Mouse (Mus musculus) retina, embryonic 14.5 days (tissue): ENCODE data around the gene Dnaaf5.
A peak's percentile ranks its signal among the peaks of the same experiment; 100 is the strongest.

Experiments
- DNase-seq: peaks from one replicate; pipeline ENCODE4 v3.0.0-alpha.2; 2015; ENCODE audit warnings: low spot score

The Dnaaf5 gene

DNA sequence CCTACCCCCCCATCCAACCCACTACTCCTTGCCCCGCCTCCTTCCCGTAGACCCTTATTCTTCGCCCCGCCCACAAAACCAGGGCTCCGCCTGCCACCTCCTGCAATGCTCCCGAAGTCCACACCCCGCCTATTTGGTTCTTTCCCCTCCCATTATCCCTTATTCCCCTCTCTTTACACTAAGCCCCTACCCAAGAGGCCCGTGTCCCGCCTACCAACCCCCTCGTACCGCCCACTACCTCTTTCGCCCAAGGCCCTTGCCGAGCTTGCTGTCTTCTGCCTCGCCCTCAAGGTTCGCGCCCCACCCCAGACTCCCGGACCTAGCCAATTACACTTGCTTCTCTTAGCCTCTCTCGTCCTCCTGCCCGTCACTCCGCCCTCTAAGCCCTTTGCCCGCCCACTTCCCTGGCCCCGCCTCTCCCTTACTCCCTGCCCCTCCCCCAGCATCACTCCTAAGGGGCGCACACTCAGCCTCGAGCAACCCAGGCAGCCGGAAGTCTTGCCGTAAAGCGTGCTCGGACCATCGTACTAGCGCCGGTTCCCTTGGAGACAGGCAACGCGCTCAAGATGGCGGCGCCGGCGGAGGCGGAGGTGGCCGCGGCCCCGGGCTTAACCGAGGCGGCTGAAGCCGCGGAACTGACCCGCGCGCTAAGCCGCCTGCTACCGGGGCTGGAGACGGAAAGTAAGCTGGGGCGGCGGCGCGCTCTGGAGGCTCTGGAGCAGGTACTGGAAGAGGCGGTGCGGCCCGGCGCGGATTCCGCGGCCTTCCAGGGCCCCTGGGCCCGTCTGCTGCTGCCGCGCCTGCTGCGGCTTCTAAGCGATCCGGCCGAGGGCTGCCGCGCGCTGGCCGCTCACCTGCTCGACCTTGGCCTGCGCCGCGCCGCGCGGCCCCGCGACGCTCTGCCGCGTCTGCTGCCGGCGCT, at the start of gene Dnaaf5, which contains the start of gene Prkar1b:
TSS of gene Dnaaf5 (plus strand) at position 543 of the 922 bp plus-strand sequence.
TSS of gene Prkar1b (minus strand) at position 321 of the 922 bp plus-strand sequence.
- peak; percentile 98 for DNase-seq

DNA sequence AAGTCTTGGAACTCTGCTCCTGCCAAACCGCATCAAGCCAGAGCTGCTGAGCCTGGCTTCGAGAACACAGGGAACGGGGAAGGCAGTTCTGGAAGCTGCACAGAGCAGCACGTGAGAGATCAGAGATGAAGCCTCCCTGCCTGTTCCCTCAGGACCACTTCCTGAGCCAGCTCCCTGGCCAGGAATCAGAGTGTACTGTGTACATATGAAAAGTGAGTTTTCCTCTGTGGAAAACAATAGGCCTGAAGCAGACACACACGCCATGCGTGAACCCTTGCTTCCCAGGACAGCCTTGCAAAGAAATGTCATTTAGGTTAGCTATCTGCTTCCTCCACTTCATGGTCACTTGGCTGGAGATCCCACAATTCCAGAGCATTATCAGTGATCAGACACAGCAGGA, 48.2 kb upstream of the Dnaaf5 start:
- DNase-seq = no peak

DNA sequence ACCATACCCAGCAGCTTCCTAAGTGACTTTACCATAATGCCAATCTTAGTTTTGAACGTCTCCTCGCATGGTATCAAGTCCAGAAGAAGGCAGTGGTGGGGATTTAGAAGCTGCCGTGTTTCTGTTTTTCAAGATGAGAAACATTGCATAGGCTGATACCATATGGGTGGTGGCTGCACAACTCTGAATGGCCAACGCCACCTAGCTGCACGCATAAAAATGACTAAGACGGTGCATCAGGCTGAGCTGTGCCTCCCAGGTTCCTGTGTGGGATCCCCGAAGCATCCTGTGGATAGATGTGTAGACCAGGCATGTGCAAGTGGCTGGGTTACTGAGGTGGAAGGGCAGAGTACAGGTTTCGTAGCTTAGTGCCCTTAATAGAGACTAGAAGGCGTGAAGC, 42.2 kb upstream of the Dnaaf5 start:
- DNase-seq = no peak

DNA sequence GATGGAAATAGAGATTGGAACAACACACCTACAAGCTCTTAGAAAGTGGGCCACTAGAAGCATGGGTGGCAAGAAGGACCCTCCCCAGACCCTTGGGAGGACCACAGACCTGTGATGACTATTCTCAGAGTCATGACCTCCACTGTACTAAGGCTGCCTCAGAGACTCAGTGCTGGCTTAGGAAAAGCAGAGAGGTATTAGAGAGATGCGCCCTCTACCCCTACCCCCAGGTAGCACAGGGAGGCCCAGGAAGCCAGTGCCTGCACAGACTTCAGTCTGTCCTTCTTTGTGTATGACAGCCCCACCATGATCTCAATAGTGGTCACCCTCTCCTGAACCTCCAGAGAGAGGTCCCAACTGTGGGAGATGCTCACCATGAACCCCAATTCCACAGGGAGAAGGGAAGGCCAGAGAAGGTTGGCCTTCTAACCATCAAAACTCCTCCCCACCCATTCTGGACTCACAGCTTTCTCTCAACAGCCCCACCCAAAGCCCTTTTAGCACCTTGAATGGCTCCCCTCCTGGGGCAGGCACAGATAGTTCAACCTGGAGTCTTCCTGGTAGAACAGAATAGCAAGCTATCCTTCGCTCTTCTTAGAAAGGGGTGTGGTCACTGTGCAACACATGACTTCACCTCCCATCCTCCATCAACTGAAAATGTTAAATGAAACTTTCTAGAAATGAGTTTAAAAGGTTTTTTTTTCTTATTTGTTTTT, 39.7 kb upstream of the Dnaaf5 start:
- DNase-seq = no peak

DNA sequence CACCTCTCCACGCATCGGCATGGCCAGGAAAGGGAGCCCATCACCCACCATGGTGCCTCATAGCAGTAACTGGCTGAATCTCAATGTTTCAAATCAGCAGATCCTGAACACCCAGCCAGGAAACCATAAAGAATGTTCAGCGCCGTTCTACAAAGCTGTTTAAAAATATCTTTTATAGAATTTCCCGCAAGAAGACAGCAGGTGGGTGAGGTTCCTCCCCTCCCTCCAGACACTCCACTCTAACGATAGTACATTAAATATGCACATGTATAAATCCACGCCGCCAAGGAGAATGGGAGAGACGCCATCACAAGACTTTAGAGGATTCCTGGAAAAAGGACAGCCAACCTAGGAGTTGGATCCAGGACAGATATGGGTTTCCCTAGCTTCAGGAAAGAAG, 38.0 kb upstream of the Dnaaf5 start:
- DNase-seq = no peak

DNA sequence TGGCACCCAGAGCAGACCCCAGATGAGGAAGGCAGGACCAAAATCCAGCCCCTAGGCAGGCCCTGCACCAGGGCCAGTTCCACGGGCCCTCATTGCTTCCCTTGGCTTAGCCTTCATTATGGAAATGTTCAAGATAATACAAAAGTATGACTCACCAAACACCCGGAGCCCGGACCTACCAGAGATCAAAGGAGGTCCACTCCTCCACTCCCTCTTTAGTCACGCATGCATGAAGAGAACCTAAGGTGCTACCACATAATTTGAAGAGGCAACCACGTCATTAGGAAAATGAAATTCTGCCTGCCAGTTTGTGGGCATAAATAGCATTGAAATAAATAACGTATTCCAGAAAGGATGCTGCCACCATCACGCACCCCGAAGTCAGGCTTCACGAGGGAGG, 37.6 kb upstream of the Dnaaf5 start:
- no peak for DNase-seq

DNA sequence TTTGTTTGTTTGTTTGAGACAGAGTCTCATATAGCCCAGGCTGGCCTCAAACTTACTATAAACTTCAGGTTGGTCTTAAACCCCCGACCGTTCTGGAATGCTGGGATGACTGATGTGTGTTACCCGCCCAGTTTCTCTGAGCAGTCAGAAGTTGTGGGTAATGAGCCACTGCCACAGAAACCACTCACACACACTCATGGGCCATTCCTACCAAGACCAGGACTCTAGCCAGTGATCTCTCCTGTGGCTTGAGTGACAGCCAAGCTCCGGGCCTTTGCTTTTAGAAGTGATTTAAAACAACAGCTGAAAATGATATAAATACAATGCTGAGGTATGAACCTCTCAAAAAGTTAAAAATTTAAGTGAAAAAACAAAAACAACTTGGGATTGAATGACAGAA, 35.1 kb upstream of the Dnaaf5 start:
- DNase-seq = no peak

DNA sequence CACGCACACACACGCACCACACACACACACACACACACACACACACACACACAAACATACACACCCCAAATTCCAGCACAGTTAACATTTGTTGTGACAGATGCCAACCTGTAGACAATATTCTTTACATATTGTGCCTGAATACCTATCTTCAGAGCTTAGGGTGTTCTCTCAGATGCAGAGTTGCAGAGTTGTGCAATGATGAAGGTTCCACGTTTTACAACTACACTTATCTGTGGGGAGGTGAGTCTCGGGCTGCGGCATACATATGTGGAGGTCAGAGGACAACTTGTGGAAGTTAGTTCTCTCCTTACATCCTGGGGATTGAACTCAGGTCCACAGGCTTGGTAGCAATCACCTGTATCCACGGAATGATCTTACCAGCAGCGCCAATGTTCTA, 34.5 kb upstream of the Dnaaf5 start:
- DNase-seq = no peak

DNA sequence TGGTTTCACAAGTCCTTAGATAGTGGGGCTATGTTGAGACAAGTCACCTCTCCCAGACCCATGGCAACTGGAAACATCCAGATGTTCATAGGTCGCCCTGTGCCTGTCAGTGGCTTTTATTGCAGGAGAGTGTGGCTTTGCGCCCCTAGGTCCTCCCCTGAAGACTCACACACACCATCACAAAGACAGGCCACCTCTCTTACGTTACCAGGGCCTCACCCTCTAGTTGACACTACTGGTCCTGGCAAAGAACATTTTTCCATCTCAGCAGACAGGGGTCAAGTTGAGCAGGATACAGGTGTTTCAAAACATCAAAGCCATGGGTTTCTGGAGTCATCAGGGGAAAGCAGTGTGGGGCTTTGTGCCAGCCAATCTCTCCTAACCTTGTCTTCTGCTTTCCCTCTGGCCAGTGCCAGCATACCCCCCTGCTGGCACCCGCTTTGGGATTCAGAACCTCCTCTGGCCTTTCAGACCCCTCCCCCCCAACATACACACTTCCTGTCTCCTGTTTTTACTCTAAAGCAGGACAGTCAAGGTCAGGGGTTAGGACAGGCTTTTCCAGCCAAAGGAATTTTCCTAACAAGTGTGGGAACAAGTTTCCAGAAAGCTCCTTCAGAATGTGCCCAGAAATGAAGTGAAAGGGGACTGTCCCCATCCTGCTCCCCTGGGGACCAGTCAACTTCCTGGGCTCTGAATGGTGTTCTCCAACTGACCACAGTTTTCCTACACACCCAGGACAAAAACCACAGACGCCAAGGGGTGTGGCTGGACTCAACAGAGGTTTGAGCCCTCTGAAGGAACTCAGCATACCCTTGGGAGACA, 31.7 kb upstream of the Dnaaf5 start:
- DNase-seq = no peak

DNA sequence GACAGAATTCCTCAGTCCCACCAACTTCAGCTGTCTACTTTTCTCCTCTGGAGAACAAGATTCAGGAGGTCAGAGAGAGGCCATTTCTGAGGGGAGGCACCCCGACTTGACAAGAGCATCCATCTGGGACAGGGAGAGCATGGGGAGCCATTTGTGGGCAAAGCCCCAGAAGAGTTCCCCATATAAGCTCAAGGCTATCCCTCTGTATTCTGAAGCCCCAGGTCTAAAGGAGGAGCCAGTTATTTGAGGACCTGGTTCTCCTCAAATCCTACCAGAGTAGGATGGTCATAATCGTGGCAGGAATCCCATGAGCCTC, 31.1 kb upstream of the Dnaaf5 start:
- DNase-seq = no peak

DNA sequence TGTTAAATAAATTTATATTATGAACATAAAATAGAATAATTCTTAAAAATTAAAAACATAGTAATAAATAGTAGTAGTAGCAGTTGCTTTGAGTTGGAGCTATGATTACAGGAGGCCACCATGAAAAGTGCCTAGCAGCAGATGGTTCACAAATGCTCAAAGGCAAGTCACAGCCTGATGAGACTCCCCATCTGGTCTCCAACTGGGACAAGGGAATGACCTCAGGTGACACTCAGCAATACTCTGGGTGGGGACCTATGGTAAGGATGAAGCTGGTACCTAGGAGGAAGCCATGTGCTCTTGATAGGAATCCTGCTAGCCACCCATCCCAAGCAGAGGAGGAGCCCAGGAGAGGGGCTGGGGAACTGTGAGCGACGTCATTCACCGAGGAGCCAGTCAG, 24.3 kb upstream of the Dnaaf5 start:
- DNase-seq = no peak

DNA sequence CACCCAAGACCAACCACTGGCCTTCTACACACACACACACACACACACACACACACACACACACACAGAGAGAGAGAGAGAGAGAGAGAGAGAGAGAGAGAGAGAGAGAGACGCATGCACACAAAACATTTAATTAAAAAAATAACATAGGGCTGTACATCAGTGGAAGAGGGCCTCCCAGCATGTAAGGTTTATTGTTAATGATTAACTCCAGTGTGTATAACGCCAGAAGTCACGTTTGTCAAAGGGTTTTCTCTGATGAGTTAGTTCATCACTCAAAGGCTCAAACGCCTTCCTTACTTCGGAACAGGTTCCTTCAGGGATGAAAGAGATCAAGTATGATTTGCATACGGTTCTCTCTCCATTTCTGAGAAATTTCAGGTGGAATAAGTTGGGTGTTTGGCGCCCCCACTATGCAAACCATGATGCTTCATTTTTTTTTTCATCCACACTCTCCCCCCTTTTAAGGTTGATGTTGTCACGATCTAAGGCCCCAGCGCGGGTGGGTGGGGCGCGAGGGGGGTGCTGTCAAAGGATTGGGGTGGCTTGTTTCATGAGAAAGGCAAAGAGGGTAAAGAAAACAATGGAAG, 21.5 kb upstream of the Dnaaf5 start:
- peak; percentile 5 for DNase-seq

DNA sequence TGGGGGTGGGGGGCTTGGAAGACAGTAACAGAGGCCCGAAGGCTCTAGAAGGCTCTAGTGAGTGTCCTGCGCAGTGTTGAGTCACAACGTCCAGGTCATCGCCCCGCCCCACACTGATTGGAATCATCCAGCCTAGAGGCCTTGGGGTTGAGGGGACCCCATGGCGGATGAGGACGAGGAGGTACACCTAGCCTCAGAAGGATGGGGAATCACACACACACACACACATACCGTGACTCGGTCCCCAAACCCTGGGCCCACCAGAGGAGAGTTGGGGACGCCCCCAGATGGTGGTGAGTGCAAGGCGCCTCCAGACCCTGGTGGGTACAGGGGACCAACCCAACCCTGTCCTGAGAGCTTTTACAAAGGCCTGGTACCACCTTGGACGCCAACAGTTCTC, 20.9 kb upstream of the Dnaaf5 start:
- peak; percentile 28 for DNase-seq

DNA sequence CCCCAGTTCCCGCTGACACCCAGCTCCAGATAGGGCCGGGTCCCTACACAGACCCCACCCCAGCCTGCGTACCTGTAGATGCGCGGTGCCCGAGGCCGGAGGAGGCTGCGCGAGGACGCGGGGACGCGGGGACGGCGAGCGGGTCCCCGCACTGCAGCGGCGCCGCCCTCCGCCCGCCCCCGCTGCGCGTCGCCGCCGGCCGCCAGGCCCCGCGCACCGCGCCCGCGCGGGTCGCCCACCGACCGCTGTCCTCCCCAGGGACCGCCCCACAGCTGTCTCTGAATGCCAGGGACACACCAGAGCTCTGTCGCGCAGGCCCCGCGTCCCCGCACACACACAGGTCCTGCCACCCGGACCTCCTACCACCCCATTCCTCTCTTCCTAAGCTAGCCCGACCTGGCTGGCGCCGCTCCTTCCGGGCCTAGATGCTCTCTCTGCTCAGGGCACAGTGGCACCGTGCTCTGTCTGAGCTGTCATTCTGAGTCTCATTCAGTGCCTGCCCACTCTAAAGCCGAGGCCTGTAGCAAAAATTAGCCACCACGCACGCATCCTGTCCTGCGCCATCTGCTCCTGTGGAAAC, 20.4 kb upstream of the Dnaaf5 start:
- peak; percentile 61 for DNase-seq

DNA sequence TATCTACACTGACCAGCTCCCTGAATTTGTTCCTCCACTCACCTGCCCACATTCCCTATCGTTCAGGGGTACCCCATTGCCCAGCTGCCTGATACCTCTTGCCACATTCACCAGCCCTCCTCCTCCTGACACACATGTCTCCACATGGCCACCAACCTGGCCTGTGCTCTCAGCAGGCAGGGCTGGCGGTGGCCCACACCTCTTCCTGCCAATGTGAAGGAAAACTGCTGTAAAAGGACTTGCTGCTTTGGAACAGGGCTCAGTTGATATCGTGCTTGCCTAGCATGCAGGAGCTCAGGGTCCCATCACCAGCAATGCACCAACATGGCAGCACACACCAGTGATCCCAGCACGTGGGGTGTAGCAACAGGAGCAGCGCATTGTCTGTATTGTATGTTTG, 19.7 kb upstream of the Dnaaf5 start:
- DNase-seq = no peak

DNA sequence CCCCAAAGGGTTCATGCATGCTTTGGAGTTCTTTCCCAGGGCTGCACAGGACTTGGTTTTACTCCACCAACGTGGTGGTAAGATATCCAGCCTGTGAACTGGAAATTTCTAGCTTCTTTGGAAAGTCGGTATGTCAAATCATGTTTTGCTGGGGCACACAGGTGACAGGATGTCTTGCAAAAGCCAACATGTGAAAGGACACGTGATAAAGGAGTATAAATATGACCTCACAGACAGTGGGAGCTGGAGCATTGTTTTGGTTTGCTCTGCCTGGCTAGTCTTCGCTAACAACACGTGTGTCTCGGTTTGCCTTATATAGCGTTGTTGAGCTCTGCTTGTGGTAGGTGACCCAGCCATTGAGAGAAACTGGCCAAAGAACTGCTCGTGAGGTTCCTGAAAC, 15.5 kb upstream of the Dnaaf5 start:
- DNase-seq = no peak

DNA sequence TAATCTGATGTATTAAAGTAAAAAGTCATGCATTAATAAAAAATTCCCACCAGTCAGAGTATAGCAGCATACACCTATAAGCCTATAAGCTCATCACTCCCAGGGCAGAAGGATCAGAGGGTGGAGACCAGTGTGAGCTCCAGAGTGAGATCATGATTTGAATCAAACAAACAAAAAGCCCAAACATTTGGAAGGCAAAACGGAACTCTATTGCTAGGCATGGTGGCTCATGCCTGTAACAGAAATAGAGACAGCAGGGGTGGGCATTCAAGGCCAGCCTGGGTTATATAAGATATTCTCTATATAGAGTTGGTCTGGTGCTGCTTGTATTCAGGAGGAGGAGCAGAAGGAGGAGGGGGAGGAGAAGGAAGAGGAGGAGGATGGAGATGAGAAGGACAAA, 13.7 kb upstream of the Dnaaf5 start:
- DNase-seq = no peak

DNA sequence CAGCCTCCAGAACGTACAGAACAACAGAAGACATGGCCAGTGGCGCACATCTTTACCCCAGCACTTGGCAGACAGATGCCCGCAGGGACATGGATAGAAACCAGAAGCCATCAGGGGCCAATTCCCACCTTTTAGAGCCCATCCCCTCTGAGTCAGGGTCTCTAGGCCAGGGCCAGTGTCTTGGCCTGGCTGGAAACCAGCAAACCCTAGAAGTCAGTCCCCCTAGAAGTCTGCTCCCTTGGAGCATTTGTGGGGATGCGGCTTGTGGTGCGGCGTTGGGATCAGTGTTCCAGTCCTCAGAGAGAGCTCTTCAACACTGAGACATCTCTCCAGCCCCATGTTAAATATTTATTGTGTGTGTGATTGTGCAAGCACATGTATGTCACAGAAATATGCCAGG, 12.8 kb upstream of the Dnaaf5 start:
- DNase-seq = no peak

DNA sequence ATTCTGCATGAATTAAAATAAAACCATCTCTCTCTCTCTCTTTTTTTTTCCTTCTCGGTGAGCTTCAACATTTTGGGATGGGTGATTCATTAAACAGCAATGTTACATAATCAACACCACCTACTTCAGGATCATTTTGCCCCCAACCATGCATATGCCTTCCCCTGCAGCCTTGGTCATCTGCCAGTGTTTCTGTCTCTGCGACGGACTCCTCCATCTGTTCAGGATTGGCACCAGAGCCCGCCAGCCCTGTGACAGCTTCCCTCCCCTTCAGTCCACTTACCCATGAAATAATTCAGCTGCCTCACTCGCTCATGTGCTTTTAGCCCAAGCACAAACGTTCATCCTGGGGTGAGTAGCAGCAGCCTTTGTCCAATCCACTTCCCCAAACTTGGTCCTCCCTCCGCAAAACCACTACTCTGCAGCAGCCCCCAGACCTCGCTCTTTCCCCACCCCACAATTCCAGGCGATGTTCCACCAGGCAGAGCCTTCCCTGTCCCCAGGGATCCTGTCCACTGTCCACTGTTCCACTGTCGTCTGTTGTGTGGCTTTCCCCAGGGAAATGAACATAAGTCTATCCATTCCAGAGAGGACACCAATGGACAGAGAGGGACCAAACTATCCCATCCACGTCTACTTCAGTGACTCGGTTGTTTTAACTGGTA, 11.6 kb upstream of the Dnaaf5 start:
- peak; percentile 5 for DNase-seq

DNA sequence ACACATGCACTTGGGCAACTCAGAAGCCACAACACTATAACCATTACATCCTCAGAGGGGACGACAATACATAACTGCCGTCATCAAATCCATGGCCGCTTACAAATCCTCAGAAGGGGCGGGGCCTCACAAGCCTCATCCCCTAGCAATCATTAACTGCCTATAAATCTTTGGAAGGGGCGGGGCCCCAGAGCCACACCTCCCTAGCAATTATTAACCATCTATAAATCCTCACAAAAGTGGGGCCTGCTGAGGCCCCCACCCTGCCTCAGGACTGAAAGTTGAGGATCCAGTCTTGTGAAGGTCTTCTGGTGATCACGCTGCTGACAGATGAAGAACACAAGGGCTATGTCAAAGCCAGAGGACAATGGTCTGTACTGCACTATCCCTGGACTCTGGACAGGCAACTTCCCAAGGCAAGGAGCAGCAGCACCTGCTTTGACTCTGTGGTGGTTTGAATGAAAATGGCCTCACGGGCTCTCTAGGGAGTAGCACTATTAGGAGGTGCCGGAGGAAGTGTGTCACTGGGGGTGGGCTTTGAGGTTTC, 11.0 kb upstream of the Dnaaf5 start:
- no peak for DNase-seq

DNA sequence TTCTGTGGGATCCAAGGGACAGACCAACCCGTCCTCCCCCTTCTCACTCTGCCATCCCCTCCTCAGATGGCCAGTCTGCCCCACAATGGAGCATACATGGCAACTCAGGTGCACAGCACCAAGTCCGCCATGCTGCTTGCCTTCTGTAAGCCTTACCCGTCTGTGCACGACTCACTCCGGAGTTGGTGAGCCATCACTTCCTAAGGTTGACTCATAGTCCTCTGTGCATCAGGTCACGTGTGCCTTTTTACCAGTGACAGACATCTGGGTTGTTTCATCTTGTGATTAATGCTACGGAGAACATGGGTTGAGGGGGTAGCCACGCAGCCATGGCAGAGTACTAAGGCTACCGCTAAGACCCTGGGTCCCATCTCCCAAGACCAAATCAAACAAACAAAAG, 9.4 kb upstream of the Dnaaf5 start:
- DNase-seq = no peak
